Mouse (Mus musculus): Measurements from ENCODE around the gene Foxn3.

The Foxn3 gene

GRCm38 (mm10) chr12:99519862-99520261 is 43.5 kb downstream of the Foxn3 start:
- no peak for DNase-seq

- peak; percentile 11 for DNase-seq
Measured at GRCm38 (mm10) chr12:99519191-99519614, 44.2 kb downstream of the Foxn3 start.

- DNase-seq: no peak
Measured at GRCm38 (mm10) chr12:99518640-99519039, 44.7 kb downstream of the Foxn3 start.

GRCm38 (mm10) chr12:99518126-99518525 is 45.3 kb downstream of the Foxn3 start:
- DNase-seq: no peak

- DNase-seq: no peak
Measured at GRCm38 (mm10) chr12:99517296-99517695, 46.1 kb downstream of the Foxn3 start.

GRCm38 (mm10) chr12:99515481-99515880 is 47.9 kb downstream of the Foxn3 start:
- no peak for DNase-seq

GRCm38 (mm10) chr12:99511644-99512043 is 51.7 kb downstream of the Foxn3 start:
- no peak for DNase-seq

- no peak for DNase-seq
Measured at GRCm38 (mm10) chr12:99510759-99511158, 52.6 kb downstream of the Foxn3 start.

GRCm38 (mm10) chr12:99502225-99502624 is 61.2 kb downstream of the Foxn3 start:
- no peak for DNase-seq

GRCm38 (mm10) chr12:99498978-99499694 is 64.2 kb downstream of the Foxn3 start:
- DNase-seq: peak; percentile 43

GRCm38 (mm10) chr12:99498189-99498977 is 65.0 kb downstream of the Foxn3 start:
- no peak for DNase-seq

GRCm38 (mm10) chr12:99496945-99497344 is 66.4 kb downstream of the Foxn3 start:
- no peak for DNase-seq

- no peak for DNase-seq
Measured at GRCm38 (mm10) chr12:99490216-99490615, 73.2 kb downstream of the Foxn3 start.

- no peak for DNase-seq
Measured at GRCm38 (mm10) chr12:99489001-99489592, 74.3 kb downstream of the Foxn3 start.

- DNase-seq: no peak
Measured at GRCm38 (mm10) chr12:99480372-99480771, 83.0 kb downstream of the Foxn3 start.

GRCm38 (mm10) chr12:99474176-99474575 is 89.2 kb downstream of the Foxn3 start:
- no peak for DNase-seq

GRCm38 (mm10) chr12:99473406-99474133 is 89.8 kb downstream of the Foxn3 start:
- DNase-seq: no peak

- DNase-seq: peak; percentile 35
Measured at GRCm38 (mm10) chr12:99471431-99471830, 92.0 kb downstream of the Foxn3 start.

- DNase-seq: no peak
Measured at GRCm38 (mm10) chr12:99467884-99468311, 95.5 kb downstream of the Foxn3 start.

GRCm38 (mm10) chr12:99467256-99467883 is 96.0 kb downstream of the Foxn3 start:
- DNase-seq: no peak

- no peak for DNase-seq
Measured at GRCm38 (mm10) chr12:99466426-99466825, 97.0 kb downstream of the Foxn3 start.

- no peak for DNase-seq
Measured at GRCm38 (mm10) chr12:99464291-99464690, 99.1 kb downstream of the Foxn3 start.

GRCm38 (mm10) chr12:99462846-99463245 is 100.5 kb downstream of the Foxn3 start:
- DNase-seq: no peak

All from right cerebral cortex, postnatal 25 days (tissue).